Mouse (Mus musculus): ENCODE measurements around the gene Gatd1. TPM values are rescaled to one million over a fixed set of nuclear protein-coding genes. Genes with fewer than 3 reads are reported as not detected.

Gene Gatd1
- total RNA-seq, 2 experiments from 2014 or later, result 15.6 to 19.7 TPM

DNA sequence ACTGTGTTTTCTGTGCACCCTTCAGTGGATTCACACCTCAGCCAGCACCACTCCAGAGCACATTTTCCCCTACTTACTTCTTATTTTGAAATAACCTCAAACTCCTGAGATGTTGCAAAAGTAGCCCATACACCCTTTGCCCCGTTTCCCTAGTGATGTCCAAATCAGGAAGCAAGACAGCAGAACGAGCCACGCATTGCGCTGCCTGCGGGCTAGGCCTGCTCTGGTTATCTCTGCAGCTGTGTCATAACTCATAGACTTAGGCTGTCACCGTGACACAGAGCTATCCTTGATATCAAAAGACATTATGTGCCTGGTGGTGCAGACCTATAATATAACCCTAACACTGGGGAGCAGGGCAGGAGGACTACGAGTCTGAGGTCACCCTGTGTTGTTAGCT, 19.8 kb downstream of the Gatd1 start:
- peak; percentile 71 for ATAC-seq (replicated peaks; ENCODE audit: poor library complexity, severe bottlenecking)

DNA sequence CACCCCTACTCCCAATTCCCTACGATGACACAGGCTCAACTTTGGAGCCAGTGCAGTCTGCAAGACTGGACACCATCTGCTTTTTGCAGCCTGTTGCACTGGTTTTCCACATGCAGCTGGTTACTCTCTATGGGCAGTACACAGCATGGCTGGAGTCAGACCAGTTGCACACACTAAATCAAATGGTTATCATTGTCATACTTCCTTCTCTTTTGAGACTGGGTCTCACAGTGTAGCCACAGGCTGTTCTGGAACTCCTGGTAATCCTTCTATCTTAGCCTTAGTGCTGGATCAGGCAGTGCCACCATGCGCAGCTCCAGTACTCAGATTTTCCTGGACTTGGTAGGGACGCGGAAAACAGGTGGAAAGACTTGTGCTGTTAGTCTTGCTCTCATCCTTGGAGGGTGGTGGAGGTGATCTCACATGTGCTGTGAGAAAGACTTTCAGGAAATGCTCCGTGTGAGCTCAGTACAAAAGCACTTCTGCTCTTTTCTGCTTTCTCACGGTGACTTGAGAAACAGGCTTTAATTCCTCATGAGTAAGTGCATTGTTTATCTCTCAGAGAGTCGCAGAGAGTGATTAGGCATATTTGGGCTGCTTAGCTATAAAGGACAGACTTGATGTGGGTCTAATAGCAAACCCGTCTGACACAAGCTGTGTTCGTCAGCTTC, 21.2 kb downstream of the Gatd1 start:
- peak; percentile 49 for ATAC-seq (replicated peaks; ENCODE audit: poor library complexity, severe bottlenecking)

DNA sequence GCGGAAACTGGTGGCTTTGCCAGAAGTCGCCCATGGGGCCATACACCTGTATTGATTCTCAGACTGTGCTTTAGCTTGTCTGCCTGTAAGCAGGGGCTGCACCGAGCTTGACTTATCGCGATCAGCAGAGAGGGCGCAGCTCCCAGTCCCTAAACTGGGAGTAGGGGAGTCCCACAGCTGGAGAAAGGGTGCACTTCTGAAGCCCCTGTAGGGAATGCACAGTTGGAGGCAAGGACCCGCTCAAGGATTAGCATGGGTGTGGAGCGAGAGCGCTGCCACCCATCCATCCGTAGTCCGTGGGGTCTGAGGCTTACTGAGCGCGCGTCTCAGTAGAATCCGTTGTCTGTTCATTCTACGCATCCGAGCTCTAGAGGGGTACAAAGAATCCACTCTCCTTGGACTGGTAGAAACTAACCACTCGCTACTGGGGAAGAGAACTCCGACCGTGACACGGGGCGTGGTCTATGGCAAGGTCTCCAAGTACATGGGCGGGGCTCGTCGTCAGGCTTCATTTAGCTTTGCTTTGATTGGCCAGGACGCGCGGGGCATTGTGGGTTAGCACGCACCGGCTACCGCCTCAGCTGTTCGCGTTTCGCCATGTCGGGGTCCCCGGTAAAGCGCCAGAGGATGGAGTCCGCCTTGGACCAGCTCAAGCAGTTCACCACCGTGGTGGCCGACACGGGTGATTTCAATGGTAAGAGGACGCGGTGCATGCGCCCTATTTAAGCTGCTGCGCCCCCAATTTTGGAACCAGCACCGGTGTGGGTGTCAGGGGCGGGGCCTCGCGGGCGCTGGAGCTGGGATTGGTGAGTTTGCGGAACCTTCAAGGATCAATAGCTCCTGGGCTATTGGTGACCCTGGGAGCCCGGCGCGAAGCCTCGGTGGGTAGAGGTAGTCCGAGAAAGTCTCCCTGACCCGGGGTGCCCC, 22.0 kb downstream of the Gatd1 start, which contains the start of gene Taldo1:
Taldo1 (plus strand) TSS at position 575 of the 927 bp plus-strand sequence.
- ATAC-seq (replicated peaks; ENCODE audit: poor library complexity, severe bottlenecking), result peak; percentile 75

DNA sequence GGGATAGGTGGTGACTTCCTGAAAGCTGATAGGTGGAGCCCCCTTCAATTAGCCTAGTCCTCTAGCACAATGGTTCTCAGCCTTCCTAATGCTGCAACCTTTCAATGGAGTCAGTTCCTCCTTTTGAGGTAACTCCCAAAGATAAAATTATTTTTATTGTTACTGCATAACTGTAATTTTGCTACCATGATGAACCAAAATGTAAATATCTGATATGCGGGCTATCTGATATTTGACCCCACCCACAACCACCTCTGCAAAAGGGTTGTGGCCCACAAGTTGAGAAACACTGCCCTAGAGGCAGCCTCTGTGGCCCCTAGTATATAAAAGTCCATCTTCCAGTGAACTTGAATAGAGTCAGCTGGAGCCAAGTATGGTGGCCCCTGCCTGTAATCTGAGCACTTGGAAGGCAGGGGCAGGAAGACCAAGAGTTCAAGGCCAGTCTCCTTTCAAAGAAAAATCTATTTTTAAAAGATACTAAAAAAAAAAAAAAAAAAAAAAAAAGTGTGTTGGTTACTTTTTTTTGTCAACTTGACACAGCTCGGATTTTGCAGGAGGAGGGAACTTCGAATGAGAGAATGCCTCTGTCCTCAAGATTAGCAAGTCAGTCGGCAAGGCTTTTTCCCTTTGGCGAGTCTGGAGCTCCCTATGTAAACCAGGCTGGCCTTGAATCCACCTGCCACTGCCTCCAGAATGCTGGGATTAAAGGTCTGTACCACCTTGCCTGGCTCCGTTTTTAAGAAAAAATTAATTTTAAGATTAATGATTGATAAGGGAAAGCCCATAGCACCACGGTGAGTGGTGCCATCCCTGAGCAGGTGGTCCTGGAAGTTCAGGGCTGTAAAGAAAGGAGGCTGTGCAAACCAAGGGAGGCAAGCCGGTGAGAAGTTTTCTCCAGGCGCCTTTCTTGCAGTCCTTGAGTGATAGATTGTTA, 23.3 kb downstream of the Gatd1 start:
- ATAC-seq (replicated peaks; ENCODE audit: poor library complexity, severe bottlenecking), result no peak

DNA sequence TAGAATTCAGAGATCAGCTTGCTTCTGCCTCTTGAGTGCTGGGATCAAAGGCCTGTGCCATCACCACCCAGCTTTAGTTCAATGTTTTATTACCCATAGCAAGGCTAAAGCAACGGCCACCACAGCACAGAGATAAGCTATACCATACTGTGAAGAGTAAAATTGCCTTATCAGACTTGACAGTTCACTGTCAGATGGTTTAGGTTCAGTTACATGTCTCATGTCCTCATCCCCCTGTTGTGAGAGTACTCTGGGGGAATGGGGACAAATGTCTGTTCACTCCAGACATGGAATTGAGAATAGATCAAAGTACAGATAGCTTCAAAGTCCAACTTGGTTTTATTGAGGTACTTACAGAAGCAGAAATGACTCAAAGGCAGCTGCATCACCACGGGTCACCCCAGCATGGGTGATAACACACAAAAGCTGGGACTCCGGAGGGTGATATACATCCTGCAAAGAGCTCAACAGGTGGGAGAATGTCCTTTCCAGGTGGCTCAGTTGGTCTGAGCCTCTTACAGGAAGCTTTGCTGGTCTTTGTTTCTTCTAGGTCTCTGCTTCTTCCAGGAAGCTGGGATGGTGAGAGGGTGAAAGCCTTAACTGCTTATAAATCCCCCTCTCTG, 25.3 kb downstream of the Gatd1 start:
- no peak for ATAC-seq (replicated peaks; ENCODE audit: poor library complexity, severe bottlenecking)

DNA sequence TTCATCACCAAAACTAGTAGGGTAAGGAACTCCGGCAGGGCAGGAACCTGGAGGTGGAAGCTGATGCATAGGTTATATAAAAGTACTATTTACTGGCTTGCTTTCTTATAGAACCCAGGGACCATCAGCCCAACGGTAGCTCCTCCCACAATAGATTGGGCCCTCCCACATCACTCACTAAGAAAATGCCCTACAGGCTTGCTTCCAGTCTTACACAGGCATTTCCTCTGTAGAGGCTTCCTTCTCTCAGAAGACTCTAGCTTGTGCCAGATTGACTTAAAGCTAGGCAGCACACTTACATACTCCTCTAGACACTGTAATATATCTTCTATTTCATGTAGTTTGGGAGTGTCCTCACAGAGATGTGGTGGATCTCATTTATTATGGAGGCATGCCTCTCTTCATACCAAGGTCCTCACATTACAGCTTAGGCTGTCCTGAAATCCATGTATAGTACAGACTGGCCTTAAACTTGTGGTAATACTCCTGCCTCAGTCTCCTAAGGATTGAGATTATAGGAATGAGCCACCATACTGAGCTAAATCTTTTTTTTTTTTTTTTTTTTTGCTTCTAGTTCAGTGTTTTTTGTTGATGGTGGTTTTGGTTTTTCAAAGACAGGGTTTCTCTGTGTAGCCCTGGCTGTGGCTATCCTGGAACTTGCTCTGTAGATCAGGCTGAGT, 26.0 kb downstream of the Gatd1 start:
- no peak for ATAC-seq (replicated peaks; ENCODE audit: poor library complexity, severe bottlenecking)

DNA sequence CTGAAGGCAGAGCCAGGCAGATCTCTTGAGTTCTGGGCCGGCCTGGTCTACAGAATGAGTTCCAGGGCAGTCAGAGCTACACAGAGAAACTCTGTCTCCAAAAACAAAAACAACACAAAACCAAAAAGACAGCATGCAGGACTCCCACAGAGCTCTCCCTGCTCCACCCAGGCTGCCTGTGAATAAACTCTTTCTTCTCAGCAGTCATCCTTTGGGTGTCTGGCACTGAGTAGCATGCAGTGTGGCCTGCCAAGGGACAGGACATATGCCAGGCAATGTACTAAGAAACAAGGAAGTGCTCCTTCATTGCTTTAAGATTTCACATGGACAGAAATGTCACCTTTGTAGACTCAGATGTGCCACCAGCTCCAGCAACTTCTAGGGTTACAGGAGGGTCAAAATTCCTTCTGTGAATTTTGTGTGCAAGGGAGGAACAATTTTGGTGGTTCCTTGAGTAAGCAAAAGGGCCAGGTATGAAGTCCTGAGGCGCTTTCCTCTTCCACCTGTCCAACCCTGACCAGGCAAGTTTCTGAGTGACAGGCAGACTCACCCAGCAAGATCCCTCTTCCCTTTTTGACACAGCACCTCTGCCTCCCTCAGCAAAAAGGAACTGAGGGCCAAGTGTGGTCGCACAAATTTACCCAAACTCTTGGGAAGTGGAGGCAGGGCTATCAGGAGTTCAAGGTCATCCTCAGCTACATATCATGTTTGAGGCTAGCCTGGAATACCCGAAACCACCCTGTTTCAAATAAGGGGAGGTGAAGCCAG, 32.7 kb downstream of the Gatd1 start:
- peak; percentile 29 for ATAC-seq (replicated peaks; ENCODE audit: poor library complexity, severe bottlenecking)

DNA sequence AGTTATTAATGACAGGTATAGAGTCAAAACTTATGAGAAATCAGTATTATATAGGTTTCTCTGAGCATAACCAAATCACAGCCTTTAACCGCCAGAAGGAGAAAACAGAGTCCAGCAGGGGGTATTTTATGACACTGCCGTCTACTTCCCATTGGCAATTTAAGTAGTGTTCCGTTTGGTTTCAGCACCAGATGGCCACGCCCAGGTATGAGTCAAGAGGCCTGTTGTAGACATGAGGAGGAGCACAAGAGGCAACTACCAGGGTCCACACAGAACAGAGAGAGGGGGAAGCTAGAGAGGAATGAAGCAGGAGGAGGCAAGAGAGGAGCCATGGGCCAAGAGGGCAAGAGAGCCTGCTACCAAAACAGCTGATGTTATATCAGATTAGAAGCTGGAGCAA, 34.4 kb downstream of the Gatd1 start:
- ATAC-seq (replicated peaks; ENCODE audit: poor library complexity, severe bottlenecking), result peak; percentile 90

DNA sequence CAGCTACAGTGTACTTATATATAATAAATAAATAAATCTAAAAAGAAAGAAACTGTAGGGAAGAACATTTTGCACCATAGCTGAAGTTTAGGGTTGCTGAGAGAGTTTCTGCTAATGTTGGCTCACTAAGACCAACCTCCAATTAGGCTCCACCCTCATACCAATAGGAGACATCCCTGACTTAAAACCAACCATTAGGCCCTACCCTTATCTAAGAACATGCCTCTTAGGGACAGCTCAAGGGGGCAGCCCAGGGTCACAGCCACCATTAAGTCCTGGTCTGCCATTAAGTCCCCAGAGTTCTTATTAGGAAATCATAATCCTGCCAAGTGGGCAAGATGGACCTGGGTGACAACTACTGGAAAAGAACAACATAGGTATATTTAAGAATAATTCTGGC, 39.5 kb downstream of the Gatd1 start:
- ATAC-seq (replicated peaks; ENCODE audit: poor library complexity, severe bottlenecking), result no peak

DNA sequence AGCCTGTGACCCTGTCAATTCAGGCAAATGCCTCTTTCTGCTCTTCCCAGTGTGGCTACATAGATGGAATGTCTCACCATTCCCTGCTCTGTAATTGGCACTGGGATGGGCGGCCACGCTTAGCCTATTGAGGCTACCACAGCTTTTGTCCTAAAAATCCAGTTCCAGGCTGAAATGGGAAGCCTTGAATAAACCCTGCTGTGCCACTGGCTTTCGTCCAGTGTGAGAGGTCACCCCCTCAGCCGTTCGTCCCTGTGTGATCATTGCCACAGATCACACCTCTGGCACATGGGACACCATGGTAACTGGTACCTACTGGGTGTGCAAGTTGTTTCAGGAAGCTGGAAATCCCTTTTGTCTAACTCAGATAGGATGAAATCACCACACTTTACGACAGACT, 40.3 kb downstream of the Gatd1 start:
- ATAC-seq (replicated peaks; ENCODE audit: poor library complexity, severe bottlenecking), result no peak

DNA sequence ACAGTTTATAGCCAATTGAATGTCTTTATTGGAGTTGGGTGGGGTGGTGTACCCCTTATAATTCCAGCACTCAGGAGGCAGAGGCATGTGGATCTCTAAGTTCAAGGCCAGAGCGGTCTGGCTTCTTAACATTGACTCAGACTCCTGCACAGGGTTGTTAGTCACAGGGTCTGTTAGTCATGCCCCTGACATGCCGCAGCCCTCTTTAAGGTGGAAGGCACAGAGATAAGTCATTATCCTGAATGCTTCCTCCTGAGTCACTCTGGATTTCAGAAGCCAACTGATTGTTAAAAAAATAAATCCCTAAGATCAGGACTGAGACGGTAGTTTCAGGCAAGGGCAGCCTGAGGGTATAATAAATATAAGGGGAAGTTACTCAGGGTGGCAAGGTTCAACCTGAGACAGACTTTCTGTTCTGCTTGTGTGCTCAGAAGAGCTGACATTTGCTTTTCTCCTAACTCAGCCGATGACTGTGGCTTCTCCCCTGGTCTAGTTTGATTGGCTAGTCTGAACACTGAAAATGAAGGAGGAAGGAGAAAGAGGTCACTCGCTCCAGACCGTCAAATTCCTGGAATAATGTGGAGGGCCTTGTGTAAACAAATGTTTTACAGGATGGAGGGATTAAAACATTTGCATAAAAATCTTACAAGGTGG, 41.9 kb downstream of the Gatd1 start:
- peak; percentile 84 for ATAC-seq (replicated peaks; ENCODE audit: poor library complexity, severe bottlenecking)

DNA sequence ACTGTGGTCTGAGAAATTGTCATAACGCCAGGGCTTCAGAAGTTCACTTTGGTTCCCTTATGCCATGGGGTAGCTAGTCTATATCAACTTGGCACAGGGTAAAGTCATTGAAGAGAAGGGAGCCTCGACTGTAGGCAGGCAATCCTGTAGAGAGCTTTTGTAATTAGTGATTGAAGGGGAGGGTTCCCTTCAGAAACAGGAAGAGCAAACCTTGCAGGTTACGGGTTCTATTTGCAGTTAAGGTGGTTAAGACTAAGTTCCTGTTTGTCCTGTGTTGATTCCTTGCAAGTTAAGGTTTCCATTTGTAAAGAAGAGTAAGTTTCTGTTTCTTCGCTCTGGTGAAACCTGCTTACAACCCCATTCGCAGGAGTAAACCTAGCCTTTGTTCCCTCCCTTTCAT, 44.0 kb downstream of the Gatd1 start:
- peak; percentile 53 for ATAC-seq (replicated peaks; ENCODE audit: poor library complexity, severe bottlenecking)

DNA sequence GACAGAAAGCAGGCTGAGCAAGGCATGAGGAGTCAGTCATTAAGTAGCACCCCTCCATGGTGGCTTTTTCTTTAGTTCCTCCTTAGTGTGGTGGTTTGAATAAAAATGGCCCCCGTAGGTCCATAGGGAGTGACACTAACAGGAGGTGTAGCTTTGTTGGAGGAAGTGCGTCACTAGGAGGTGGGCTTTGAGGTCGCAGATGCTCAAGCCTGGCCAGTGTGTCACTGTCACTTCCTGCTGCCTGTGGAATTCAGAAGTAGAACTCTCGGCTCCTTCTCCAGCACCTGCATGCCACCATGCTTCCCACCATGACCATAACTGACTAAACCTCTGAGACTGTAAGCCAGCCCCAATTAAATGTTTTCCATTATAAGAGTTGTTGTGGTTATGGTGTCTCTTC, 46.6 kb downstream of the Gatd1 start:
- peak; percentile 15 for ATAC-seq (replicated peaks; ENCODE audit: poor library complexity, severe bottlenecking)

DNA sequence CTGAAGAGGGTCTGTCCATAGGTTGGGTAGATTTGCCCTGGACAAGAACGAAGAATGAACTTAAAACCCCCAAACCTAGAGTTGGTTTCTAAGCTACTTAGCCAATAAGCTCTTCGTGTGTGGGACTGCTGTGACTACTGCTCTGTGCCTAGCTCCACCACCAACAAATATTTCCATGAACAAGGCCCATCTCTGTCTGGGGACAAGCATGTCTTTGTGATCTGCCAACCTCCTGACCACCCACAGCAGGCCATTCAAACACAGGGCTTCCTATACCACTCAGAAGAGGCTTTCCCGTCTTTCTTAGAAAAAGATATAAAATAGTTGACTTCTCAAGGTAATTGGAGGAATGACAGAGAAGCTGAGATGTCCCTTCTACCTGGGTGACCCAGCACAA, 48.9 kb downstream of the Gatd1 start:
- no peak for ATAC-seq (replicated peaks; ENCODE audit: poor library complexity, severe bottlenecking)

DNA sequence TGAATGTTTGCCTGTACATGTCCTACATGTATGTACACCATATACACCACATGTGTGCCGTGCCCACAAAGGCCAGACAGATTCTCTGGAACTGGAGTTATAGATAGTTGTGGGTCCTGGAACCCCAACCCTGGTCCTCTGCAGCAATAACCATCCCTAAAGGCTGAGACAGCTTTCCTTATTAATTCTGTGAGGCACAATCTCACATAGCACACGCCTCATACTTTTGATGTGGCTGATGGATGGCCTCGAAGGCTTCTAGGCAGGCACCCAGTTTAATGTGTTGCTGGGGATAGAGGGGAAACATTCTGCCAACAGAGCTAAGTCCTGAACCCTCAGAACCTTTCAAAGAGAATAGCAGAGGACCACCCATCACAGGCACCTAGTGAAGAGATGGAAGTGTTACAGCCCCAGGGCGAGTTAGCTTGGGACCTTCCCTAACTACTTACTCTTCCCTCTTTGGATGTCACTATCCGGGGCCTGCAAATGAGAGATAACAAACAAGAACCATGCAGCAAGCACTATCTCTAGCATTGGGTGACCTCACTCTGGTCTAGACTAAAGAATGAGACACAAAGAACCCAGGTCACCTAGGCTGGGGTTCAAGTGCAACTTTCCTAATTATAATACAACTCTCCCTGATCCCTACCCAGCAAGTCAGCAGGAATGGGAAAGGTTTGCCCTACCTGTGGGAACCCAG, 49.4 kb downstream of the Gatd1 start:
- ATAC-seq (replicated peaks; ENCODE audit: poor library complexity, severe bottlenecking), result no peak

DNA sequence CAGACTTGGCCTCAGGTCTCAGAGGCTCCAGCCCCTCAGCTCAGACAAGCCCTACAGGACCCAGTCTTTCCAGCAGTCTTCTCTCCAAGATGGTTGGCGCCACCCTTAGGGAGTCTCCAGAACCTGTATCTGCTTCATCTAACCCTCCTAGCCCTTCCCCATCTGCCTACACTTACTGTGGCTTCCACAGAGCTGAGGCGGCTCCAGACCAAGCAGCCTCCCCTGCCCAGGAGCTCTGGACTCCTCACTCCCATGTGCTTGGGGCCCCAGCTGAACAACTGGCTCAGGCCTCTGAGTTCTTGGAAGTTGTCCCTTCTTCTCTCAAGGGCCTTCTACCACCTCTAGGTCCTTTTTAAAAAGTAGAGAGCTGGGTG, 50.2 kb downstream of the Gatd1 start:
- no peak for ATAC-seq (replicated peaks; ENCODE audit: poor library complexity, severe bottlenecking)

DNA sequence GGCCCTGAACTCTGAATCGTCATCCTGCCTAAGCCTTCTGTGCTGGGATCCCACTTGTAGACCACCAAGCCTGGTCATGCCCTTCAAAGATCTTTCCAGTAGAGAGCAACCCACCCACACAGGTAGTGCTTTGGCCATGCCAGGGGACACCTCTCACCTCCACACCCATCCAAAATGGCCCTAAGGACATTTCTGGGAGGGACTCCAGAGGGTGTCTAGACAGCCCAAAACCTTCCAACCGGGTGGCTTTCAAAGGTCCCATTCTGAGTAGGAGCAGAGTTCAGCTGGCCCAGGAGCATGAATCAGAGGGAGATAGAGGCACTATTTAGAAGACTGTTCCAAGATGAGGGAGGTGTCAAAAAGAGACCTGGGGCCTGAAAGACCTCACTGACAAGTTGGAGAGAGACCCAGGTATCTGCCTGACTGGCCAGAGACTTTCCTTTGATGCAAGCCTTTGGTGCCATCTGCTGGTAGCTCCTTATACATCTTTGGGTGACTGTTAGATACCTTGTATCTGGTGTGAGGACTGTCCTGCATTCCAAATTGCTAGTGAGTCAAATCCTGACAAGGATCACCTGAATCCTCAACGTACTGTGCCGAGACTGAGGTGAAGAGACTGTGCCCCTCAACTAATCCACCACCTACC, 50.7 kb downstream of the Gatd1 start:
- peak; percentile 72 for ATAC-seq (replicated peaks; ENCODE audit: poor library complexity, severe bottlenecking)
